Mouse (Mus musculus): Measurements from ENCODE around the gene Rps11.

The Rps11 gene

GRCm38 (mm10) chr7:45086084-45086483, 38.2 kb downstream of the Rps11 start:
- DNase-seq (ENCODE audit: low spot score in 2 of 2) = no peak

- DNase-seq (ENCODE audit: low spot score in 2 of 2) = no peak
Measured at GRCm38 (mm10) chr7:45083300-45083890, 40.8 kb downstream of the Rps11 start.

GRCm38 (mm10) chr7:45082401-45083299, 41.6 kb downstream of the Rps11 start:
- no peak for DNase-seq (ENCODE audit: low spot score in 2 of 2)

GRCm38 (mm10) chr7:45081016-45081415, 43.2 kb downstream of the Rps11 start:
- DNase-seq (ENCODE audit: low spot score in 2 of 2) = no peak

- peak; percentile 95 for DNase-seq (ENCODE audit: low spot score in 2 of 2)
Measured at GRCm38 (mm10) chr7:45079856-45080255, 44.4 kb downstream of the Rps11 start.

- peak; percentile 70 for DNase-seq (ENCODE audit: low spot score in 2 of 2)
Measured at GRCm38 (mm10) chr7:45078513-45078912, 45.7 kb downstream of the Rps11 start.

- no peak for DNase-seq (ENCODE audit: low spot score in 2 of 2)
Measured at GRCm38 (mm10) chr7:45077829-45078228, 46.4 kb downstream of the Rps11 start.

- no peak for DNase-seq (ENCODE audit: low spot score in 2 of 2)
Measured at GRCm38 (mm10) chr7:45077322-45077721, 46.9 kb downstream of the Rps11 start.

GRCm38 (mm10) chr7:45076501-45076900, 47.7 kb downstream of the Rps11 start:
- DNase-seq (ENCODE audit: low spot score in 2 of 2) = no peak

GRCm38 (mm10) chr7:45075405-45075804, 48.8 kb downstream of the Rps11 start:
- DNase-seq (ENCODE audit: low spot score in 2 of 2) = no peak

- no peak for DNase-seq (ENCODE audit: low spot score in 2 of 2)
Measured at GRCm38 (mm10) chr7:45073949-45074348, 50.3 kb downstream of the Rps11 start.

GRCm38 (mm10) chr7:45073171-45073707, 51.0 kb downstream of the Rps11 start:
- no peak for DNase-seq (ENCODE audit: low spot score in 2 of 2)
